9 mouse cellular contexts compared by ENCODE assay signal in genomic region chr9:103490439-103490838, GRCm38 (mm10). TPM values are rescaled to one million over a fixed set of nuclear protein-coding genes. Genes with fewer than 3 reads are reported as not detected.
DNase-seq lines count a peak whose midpoint lies in the region; ATAC-seq and TF ChIP-seq lines count a peak whose summit lies in the region.
"Had no signal": no experiment of that assay in that cellular context is flagged by ENCODE, and none has a peak within 500 bp of the region (broad histone marks: within the 10 kb centered on the region; RNA-seq: fewer than 3 reads in every experiment).

No protein-coding gene starts in this region.

- H3K9ac ChIP-seq in heart, postnatal 0 days (replicated peaks; ENCODE audit: low read depth, low read length) = no peak overlapping the region
- H3K9ac ChIP-seq in liver, postnatal 0 days (replicated peaks) = no peak overlapping the region
- no peak overlapping the region for H3K9ac ChIP-seq in neural tube, embryonic 15.5 days (replicated peaks)
- H3K9ac ChIP-seq: embryonic facial prominence, embryonic 13.5 days had no signal

- no peak overlapping the region for H3K27ac ChIP-seq in bone marrow, adult 2 months (ENCODE audit: control insufficient read depth, insufficient read depth, low read depth, low read length, poor library complexity)
- no peak overlapping the region for H3K27ac ChIP-seq in heart, postnatal 0 days (ENCODE audit: low read depth)
- no peak overlapping the region for H3K27ac ChIP-seq in liver, postnatal 0 days (ENCODE audit: low read depth)
- H3K27ac ChIP-seq in neural tube, embryonic 15.5 days (replicated peaks) = no peak overlapping the region
- H3K27ac ChIP-seq: embryonic facial prominence, embryonic 13.5 days had no signal

- peaks cover 6% of the 10 kb centered on the region; the same call in 1 of the 2 replicates for H3K4me1 ChIP-seq in bone marrow, adult 2 months (ENCODE audit: control insufficient read depth, insufficient read depth, low read length)
- peaks cover 35% of the 10 kb centered on the region for H3K4me1 ChIP-seq in heart, postnatal 0 days (ENCODE audit: control insufficient read depth, insufficient read depth)
- peaks cover 14% of the 10 kb centered on the region for H3K4me1 ChIP-seq in liver, postnatal 0 days (ENCODE audit: insufficient read depth)
- H3K4me1 ChIP-seq in neural tube, embryonic 15.5 days = peaks cover 24% of the 10 kb centered on the region

- no peaks in the 10 kb centered on the region for H3K27me3 ChIP-seq in heart, postnatal 0 days (ENCODE audit: control insufficient read depth, insufficient read depth, low read length)
- no peaks in the 10 kb centered on the region for H3K27me3 ChIP-seq in liver, postnatal 0 days (ENCODE audit: insufficient read depth, low read length)
- H3K27me3 ChIP-seq in neural tube, embryonic 15.5 days (replicated peaks) = no peaks in the 10 kb centered on the region
- H3K27me3 ChIP-seq: embryonic facial prominence, embryonic 13.5 days had no signal

- no peaks in the 10 kb centered on the region for H3K36me3 ChIP-seq in heart, postnatal 0 days (replicated peaks; ENCODE audit: control insufficient read depth, insufficient read depth, low read length)
- no peaks in the 10 kb centered on the region for H3K36me3 ChIP-seq in liver, postnatal 0 days (replicated peaks; ENCODE audit: insufficient read depth, low read length)
- H3K36me3 ChIP-seq in neural tube, embryonic 15.5 days = no peaks in the 10 kb centered on the region
- H3K36me3 ChIP-seq: embryonic facial prominence, embryonic 13.5 days had no signal

- H3K9me3 ChIP-seq in heart, postnatal 0 days (replicated peaks; ENCODE audit: control insufficient read depth, low read length) = no peaks in the 10 kb centered on the region
- no peaks in the 10 kb centered on the region for H3K9me3 ChIP-seq in liver, postnatal 0 days (ENCODE audit: low read length)
- H3K9me3 ChIP-seq in neural tube, embryonic 15.5 days (replicated peaks) = no peaks in the 10 kb centered on the region
- H3K9me3 ChIP-seq: embryonic facial prominence, embryonic 13.5 days had no signal

- H3K4me3 ChIP-seq in bone marrow, adult 2 months (replicated peaks; ENCODE audit: control insufficient read depth, low read depth, low read length) = no peak overlapping the region
- H3K4me3 ChIP-seq in heart, postnatal 0 days (ENCODE audit: low read depth, low read length) = no peak overlapping the region
- H3K4me3 ChIP-seq in liver, postnatal 0 days (ENCODE audit: low read depth, low read length) = no peak overlapping the region
- H3K4me3 ChIP-seq in neural tube, embryonic 15.5 days (replicated peaks) = no peak overlapping the region
- H3K4me3 ChIP-seq: embryonic facial prominence, embryonic 13.5 days had no signal

- 30% methylated on average over 2 of the region's 2 CpGs for WGBS in bone marrow, adult 2 months
- 27% methylated on average over 2 of the region's 2 CpGs for WGBS in heart, postnatal 0 days
- 29% methylated on average over 2 of the region's 2 CpGs for WGBS in liver, postnatal 0 days (ENCODE audit: insufficient replicate concordance)
- WGBS in neural tube, embryonic 15.5 days = 19% methylated on average over 2 of the region's 2 CpGs

- TF ChIP-seq EP300 in heart, postnatal 0 days (IDR thresholded peaks at IDR 0.05; ENCODE audit: low read depth) = no peak
- TF ChIP-seq EP300 in liver, postnatal 0 days (IDR thresholded peaks at IDR 0.05; ENCODE audit: low read depth) = no peak

- 0 out of 2 replicates have a peak, but pooled peaks have one; percentile 59 for ATAC-seq in erythroid progenitor cell, adult 5-6 weeks (replicated peaks; ENCODE audit: low FRiP score, poor library complexity, severe bottlenecking)
- ATAC-seq in heart, postnatal 0 days (ENCODE audit: insufficient read depth, low read depth) = peak; percentile 42
- peak; percentile 47 for ATAC-seq in liver, postnatal 0 days
- peak; percentile 54; the same call in 1 of the 2 replicates for ATAC-seq in neural tube, embryonic 15.5 days (ENCODE audit: low FRiP score)

- no peak for TF ChIP-seq POLR2A in bone marrow, adult 2 months (IDR thresholded peaks at IDR 0.05; ENCODE audit: borderline replicate concordance, control insufficient read depth, low read depth, low read length)

- H3K4me2 ChIP-seq in heart, postnatal 0 days (ENCODE audit: low read depth, low read length) = no peak overlapping the region
- no peak overlapping the region for H3K4me2 ChIP-seq in liver, postnatal 0 days (ENCODE audit: low read depth, low read length)
- no peak overlapping the region for H3K4me2 ChIP-seq in neural tube, embryonic 15.5 days
- H3K4me2 ChIP-seq: embryonic facial prominence, embryonic 13.5 days had no signal

- peak; percentile 90 for TF ChIP-seq CTCF in bone marrow, adult 2 months (IDR thresholded peaks at IDR 0.05; ENCODE audit: control insufficient read depth, insufficient read depth, low read length)
- peak; percentile 95 for TF ChIP-seq CTCF in heart, postnatal 0 days (IDR thresholded peaks at IDR 0.05; ENCODE audit: low read depth)
- peak; percentile 96 for TF ChIP-seq CTCF in liver, postnatal 0 days (IDR thresholded peaks at IDR 0.05; ENCODE audit: low read depth)

- peak; percentile 80 for DNase-seq in CD4-positive, CD25-positive, alpha-beta regulatory T cell, adult 2 months (ENCODE audit: low read depth, low spot score)
- peak; percentile 69 for DNase-seq in heart, postnatal 0 days (ENCODE audit: low spot score)
- peak; percentile 81 to 85 for DNase-seq in kidney, postnatal 25 days
- peak; percentile 83 for DNase-seq in liver, postnatal 0 days
- DNase-seq in testis, postnatal 14 days (ENCODE audit: low spot score) = peak; percentile 52

RNA-seq across cellular contexts. Expression of gene Bfsp2, which starts 10.2 kb away (rescaled TPM):
- 11.3 and 13.3 TPM in 2 replicates for polyA plus RNA-seq in bone marrow, adult 2 months (2011; ENCODE audit: insufficient read depth, insufficient read length, low replicate concordance, missing spikeins)
- total RNA-seq in erythroid progenitor cell, adult 5-6 weeks (2015; ENCODE audit: low replicate concordance) = 1.8 and 2.1 TPM in 2 replicates
- 5.4 TPM in 1 of 2 replicates, not detected in the other for total RNA-seq in erythroid progenitor cell, adult 5-6 weeks (2017; ENCODE audit: low replicate concordance)
- not detected in 2 replicates for total RNA-seq in heart, postnatal 0 days (2014; rRNA removed; ENCODE audit: low replicate concordance)
- polyA plus RNA-seq in heart, postnatal 0 days (2015; fragmentation: Nextera tagmentation; extraction: Ambion mirVana) = 1.7 and 2.3 TPM in 2 replicates
- polyA plus RNA-seq in liver, postnatal 0 days (2015; fragmentation: Nextera tagmentation; extraction: Ambion mirVana) = 5.5 and 6.3 TPM in 2 replicates
- polyA plus RNA-seq in neural tube, embryonic 15.5 days (2015; fragmentation: Nextera tagmentation; extraction: Ambion mirVana) = 2.5 and 2.7 TPM in 2 replicates
